Mouse (Mus musculus): ENCODE measurements around the gene Lmo2.

The Lmo2 gene

GRCm38 (mm10) chr2:103957649-103958546, at the start of gene Lmo2:
Lmo2 (plus strand) TSS chr2:103957986.
- no peak for DNase-seq

- DNase-seq, result no peak
These were observed 47.2 kb upstream of the Lmo2 start for GRCm38 (mm10) chr2:103910601-103911000.

- DNase-seq, result no peak
These were observed 45.1 kb upstream of the Lmo2 start for GRCm38 (mm10) chr2:103912481-103913251.

GRCm38 (mm10) chr2:103913252-103913650, 44.5 kb upstream of the Lmo2 start:
- no peak for DNase-seq

- no peak for DNase-seq
These were observed 41.7 kb upstream of the Lmo2 start for GRCm38 (mm10) chr2:103916069-103916468.

GRCm38 (mm10) chr2:103917375-103917774, 40.4 kb upstream of the Lmo2 start:
- DNase-seq, result no peak

- DNase-seq, result no peak
These were observed 39.4 kb upstream of the Lmo2 start for GRCm38 (mm10) chr2:103918375-103918774.

- no peak for DNase-seq
These were observed 38.3 kb upstream of the Lmo2 start for GRCm38 (mm10) chr2:103919488-103919887.

GRCm38 (mm10) chr2:103926586-103927113, 31.1 kb upstream of the Lmo2 start:
- DNase-seq, result no peak

- DNase-seq, result peak in 1 of 2 experiments; percentile 39
These were observed 30.1 kb upstream of the Lmo2 start for GRCm38 (mm10) chr2:103927610-103928145.

GRCm38 (mm10) chr2:103930306-103931019, 27.3 kb upstream of the Lmo2 start:
- peak; percentile 22 to 30 for DNase-seq

GRCm38 (mm10) chr2:103931511-103931911, 26.3 kb upstream of the Lmo2 start:
- DNase-seq, result peak; percentile 35 to 54

GRCm38 (mm10) chr2:103932025-103932424, 25.8 kb upstream of the Lmo2 start:
- no peak for DNase-seq

GRCm38 (mm10) chr2:103932480-103932879, 25.3 kb upstream of the Lmo2 start:
- DNase-seq, result no peak

GRCm38 (mm10) chr2:103934270-103934669, 23.5 kb upstream of the Lmo2 start:
- DNase-seq, result no peak

GRCm38 (mm10) chr2:103934670-103935069, 23.1 kb upstream of the Lmo2 start:
- no peak for DNase-seq

GRCm38 (mm10) chr2:103935691-103936435, 21.9 kb upstream of the Lmo2 start:
- no peak for DNase-seq

GRCm38 (mm10) chr2:103936666-103937065, 21.1 kb upstream of the Lmo2 start:
- peak in 1 of 2 experiments; percentile 53 for DNase-seq

GRCm38 (mm10) chr2:103937670-103938069, 20.1 kb upstream of the Lmo2 start:
- DNase-seq, result no peak

GRCm38 (mm10) chr2:103938573-103938972, 19.2 kb upstream of the Lmo2 start:
- no peak for DNase-seq

- DNase-seq, result no peak
These were observed 18.8 kb upstream of the Lmo2 start for GRCm38 (mm10) chr2:103939003-103939402.

- DNase-seq, result no peak
These were observed 16.7 kb upstream of the Lmo2 start for GRCm38 (mm10) chr2:103941085-103941484.

Measured in kidney, postnatal 4 days (tissue).